Mouse (Mus musculus) embryonic fibroblast, embryonic 13.5 days (primary cell): ENCODE measurements around the gene Prps2.

ENCODE experiments used
- CTCF ChIP-seq: IDR thresholded peaks from 2 replicates; pipeline ENCODE4 v1.5.1; 2011; ENCODE audit warnings: mild to moderate bottlenecking, control low read depth, low read length, moderate library complexity, borderline replicate concordance; ENCODE audit not compliant: insufficient read depth
- POLR2A ChIP-seq: IDR thresholded peaks from 2 replicates; pipeline ENCODE4 v1.6.1; 2011; ENCODE audit warnings: low read depth, mild to moderate bottlenecking, control low read depth, low read length, moderate library complexity

DNA sequence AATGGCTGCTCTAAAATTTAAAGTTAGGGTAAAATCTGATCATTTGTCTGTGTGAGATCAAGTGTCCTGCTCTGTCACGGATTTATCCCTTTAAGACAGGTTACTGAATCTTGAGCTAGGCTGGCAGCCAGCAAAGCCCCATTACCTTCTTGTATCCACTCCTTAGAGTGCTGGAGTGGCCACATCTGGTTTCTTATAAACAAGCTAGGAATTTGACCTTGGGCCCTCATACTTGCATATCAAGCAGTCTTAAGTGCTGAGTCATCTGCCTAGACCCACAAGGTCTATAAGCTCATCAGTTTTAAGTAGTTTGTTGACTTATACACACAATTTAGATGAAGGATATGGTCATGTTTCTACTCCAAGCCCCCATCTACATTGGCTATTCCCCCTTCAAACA is 38.2 kb downstream of the Prps2 start:
- TF ChIP-seq POLR2A (no peak), CTCF (no peak)
